Mouse (Mus musculus) left cerebral cortex, postnatal 25 days (tissue): ENCODE data around the gene Mn1. TPM values are rescaled to one million over a fixed set of nuclear protein-coding genes. Genes with fewer than 3 reads are reported as not detected.

Experiments
- total RNA-seq, 2 experiments: library from RNA; stranded (reverse); gene quantifications; 2 replicates each; pipeline ENCODE4 v1.2.3; 2021

The Mn1 gene
- total RNA-seq, 2 experiments from 2014 or later: 62.8 to 63.4 TPM

Other genes starting within 250 kb of the Mn1 start
- gene Pitpnb, start 86.6 kb upstream of the Mn1 start, total RNA-seq: 10 to 100 TPM; 80.1 to 83.0 TPM